Mouse (Mus musculus) liver, embryonic 11.5 days (tissue): ENCODE data around the gene Klk1b4. TPM values are rescaled to one million over a fixed set of nuclear protein-coding genes. Genes with fewer than 3 reads are reported as not detected.
"Not testable (repeated sequence)": the region's sequence is repeated elsewhere in the genome, so short reads cannot be mapped to it uniquely, and the experiment has no call there.

ENCODE experiments used
- ATAC-seq: fragments of 200-750 bp; cut with Nextera tagmentation; replicated peaks from 2 replicates; pipeline ENCODE4 v1.8.0; 2017; ENCODE audit warnings: moderate number of reproducible peaks, mild to moderate bottlenecking, moderate TSS enrichment, moderate library complexity; ENCODE audit not compliant: low FRiP score
- DNase-seq: peaks from one replicate; pipeline ENCODE4 v3.0.0-alpha.2; 2017; ENCODE audit warnings: low spot score
- H3K27ac ChIP-seq: fragments of 300-500 bp; sonication (generic); 2 replicates; pipeline ENCODE4 v1.5.1; 2014; ENCODE audit warnings: mild to moderate bottlenecking, low read depth, low read length, control low read depth
- H3K27me3 ChIP-seq: fragments of 300-500 bp; sonication (generic); replicated peaks from 2 replicates; pipeline ENCODE4 v1.6.1; 2014; ENCODE audit warnings: low read length, mixed read lengths; ENCODE audit not compliant: control insufficient read depth, insufficient read depth
- H3K36me3 ChIP-seq: fragments of 300-500 bp; sonication (generic); 2 replicates; pipeline ENCODE4 v1.6.1; 2014; ENCODE audit warnings: mild to moderate bottlenecking, low read length, moderate library complexity, mixed read lengths; ENCODE audit not compliant: control insufficient read depth, insufficient read depth
- H3K4me1 ChIP-seq: fragments of 300-500 bp; sonication (generic); replicated peaks from 2 replicates; pipeline ENCODE4 v1.6.1; 2014; ENCODE audit warnings: low read length, mixed read lengths; ENCODE audit not compliant: control insufficient read depth, insufficient read depth
- H3K4me2 ChIP-seq: fragments of 300-500 bp; sonication (generic); 2 replicates; pipeline ENCODE4 v1.6.1; 2014; ENCODE audit warnings: mild to moderate bottlenecking, control low read depth, moderate library complexity
- H3K4me3 ChIP-seq: fragments of 300-500 bp; sonication (generic); 2 replicates; pipeline ENCODE4 v1.5.1; 2014; ENCODE audit warnings: low read depth, low read length, control low read depth
- H3K9ac ChIP-seq: fragments of 300-500 bp; sonication (generic); 2 replicates; pipeline ENCODE4 v1.6.1; 2014; ENCODE audit warnings: low read depth, low read length, control low read depth
- H3K9me3 ChIP-seq: fragments of 300-500 bp; sonication (generic); 2 replicates; pipeline ENCODE4 v1.6.1; 2016; ENCODE audit warnings: low read length, inconsistent platforms, mixed read lengths; ENCODE audit not compliant: control insufficient read depth
- WGBS: fragments of 180-500 bp; shearing (Covaris S2); extraction: QIAGEN DNeasy Blood & Tissue Kit; methylation state at CpG from one replicate; pipeline ENCODE4 v1.1.7; 2014; 5-methylcytosine and 5-hydroxymethylcytosine counted together
- polyA plus RNA-seq: library from polyadenylated mRNA; unstranded; fragments of >200 nt; fragmentation: Nextera tagmentation; extraction: Ambion mirVana; gene quantifications from 2 replicates; pipeline ENCODE4 v1.2.1, GENCODE M21; 2014

The Klk1b4 gene
- polyA plus RNA-seq, 1 experiment from 2014 or later, result not detected

DNA sequence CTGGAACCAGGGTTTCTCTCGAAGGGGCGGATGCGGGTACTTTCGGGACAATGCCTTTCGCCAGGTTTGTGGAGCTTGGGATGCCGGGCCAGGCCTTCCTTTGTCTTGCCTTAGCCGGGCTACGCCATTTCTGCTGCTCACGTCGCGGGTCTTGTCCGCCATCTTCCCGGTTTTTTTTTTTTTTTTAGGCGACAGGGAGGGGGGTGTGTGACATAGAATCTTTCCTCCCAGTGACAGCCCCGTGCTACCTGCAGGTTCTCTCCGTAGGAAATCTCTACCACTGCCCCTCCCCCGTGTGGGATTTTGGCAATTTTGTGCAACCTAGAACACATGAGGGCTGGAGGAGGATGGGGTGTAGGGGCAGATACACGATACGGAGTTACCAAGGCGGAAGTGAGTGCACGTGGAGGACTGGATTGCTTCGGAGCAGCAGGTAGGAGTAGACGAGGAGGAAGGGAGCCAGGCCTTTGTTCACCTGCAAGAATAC lies 39.8 kb downstream of the Klk1b4 start:
- peak overlapping the region; percentile 96 for H3K27ac ChIP-seq

DNA sequence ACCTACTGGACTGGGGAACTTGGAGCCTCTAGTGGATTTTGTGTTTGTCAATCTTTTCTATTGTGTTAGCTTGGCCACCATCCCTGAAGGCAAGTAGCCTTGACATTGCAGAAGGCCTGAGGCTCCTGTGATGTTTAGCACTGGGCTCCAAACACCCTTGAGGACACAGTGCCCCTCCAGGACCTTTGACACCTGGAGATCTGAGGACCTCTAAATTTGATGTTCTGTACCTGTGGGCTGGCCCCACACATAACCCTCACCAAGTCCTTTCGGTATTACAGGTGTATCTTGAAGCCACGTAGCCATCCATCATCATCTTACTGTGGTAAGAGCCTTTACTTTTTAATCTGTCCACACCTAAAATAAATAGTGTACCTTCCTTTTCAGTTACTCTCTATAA lies 40.7 kb downstream of the Klk1b4 start:
- Histone ChIP-seq H3K27ac (no peak overlapping the region), H3K4me1 (peaks cover 20% of the 10 kb centered on the region), H3K9ac (peak overlapping the region; percentile 97), H3K4me3 (peak overlapping the region; percentile 96), H3K27me3 (no peaks in the 10 kb centered on the region), H3K9me3 (no peaks in the 10 kb centered on the region), H3K4me2 (peak overlapping the region; percentile 90), H3K36me3 (peaks cover 36% of the 10 kb centered on the region)
- 83% methylated on average over 2 of the region's 2 CpGs for WGBS
- DNase-seq (no peak), ATAC-seq (no peak)

More for the DNA sequence above, 39.8 kb downstream of the Klk1b4 start:
- Histone ChIP-seq H3K9ac (peak overlapping the region; percentile 97), H3K4me2 (peak overlapping the region; percentile 90), H3K27me3 (no peaks in the 10 kb centered on the region), H3K4me3 (peak overlapping the region; percentile 96), H3K4me1 (peaks cover 20% of the 10 kb centered on the region), H3K36me3 (peaks cover 26% of the 10 kb centered on the region), H3K9me3 (no peaks in the 10 kb centered on the region)
- DNase-seq, result no peak
- WGBS, result under 1% methylated on average over 23 of the region's 23 CpGs
- ATAC-seq, result peak; percentile 5; the same call in 1 of the 2 replicates

GRCm38 (mm10) chr7:44249248-44249647 lies 42.0 kb downstream of the Klk1b4 start:
- 91% methylated on average over 4 of the region's 4 CpGs for WGBS
- no peaks in the 10 kb centered on the region for H3K9me3 ChIP-seq
- ATAC-seq, result no peak
- no peak for DNase-seq
- H3K4me1 ChIP-seq, result peaks cover 20% of the 10 kb centered on the region
- peaks cover 42% of the 10 kb centered on the region for H3K36me3 ChIP-seq
- H3K27ac ChIP-seq, result no peak overlapping the region
- H3K27me3 ChIP-seq, result no peaks in the 10 kb centered on the region
- H3K4me3 ChIP-seq, result no peak overlapping the region
- 0 out of 2 replicates have a peak overlapping the region, but pooled peaks have one; percentile 8 for H3K4me2 ChIP-seq
- H3K9ac ChIP-seq, result 0 out of 2 replicates have a peak overlapping the region, but pooled peaks have one; percentile 36

- H3K4me3 ChIP-seq, H3K4me2 ChIP-seq, H3K27ac ChIP-seq, H3K27me3 ChIP-seq, ATAC-seq, DNase-seq, H3K9me3 ChIP-seq, H3K9ac ChIP-seq: not testable (repeated sequence)
- H3K4me1 ChIP-seq, result peaks cover 13% of the 10 kb centered on the region
- 90% methylated on average over 17 of the region's 17 CpGs for WGBS
- H3K36me3 ChIP-seq, result peaks cover 42% of the 10 kb centered on the region
Measured at GRCm38 (mm10) chr7:44250732-44251275, 43.6 kb downstream of the Klk1b4 start.

GRCm38 (mm10) chr7:44253023-44253616 lies 45.9 kb downstream of the Klk1b4 start:
- Histone ChIP-seq H3K9ac (no peak overlapping the region), H3K9me3 (no peaks in the 10 kb centered on the region), H3K4me1 (peaks cover 8% of the 10 kb centered on the region), H3K4me3 (no peak overlapping the region), H3K27ac (no peak overlapping the region; the same call in 1 of the 2 replicates), H3K4me2 (no peak overlapping the region), H3K27me3 (no peaks in the 10 kb centered on the region), H3K36me3 (peaks cover 42% of the 10 kb centered on the region)
- 66% methylated on average over 15 of the region's 15 CpGs for WGBS
- ATAC-seq (peak; percentile 27), DNase-seq (no peak)

- Histone ChIP-seq H3K27me3 (no peaks in the 10 kb centered on the region), H3K4me1 (no peaks in the 10 kb centered on the region), H3K9me3 (no peaks in the 10 kb centered on the region), H3K4me2 (no peak overlapping the region), H3K36me3 (peaks cover 27% of the 10 kb centered on the region), H3K27ac (no peak overlapping the region), H3K4me3 (no peak overlapping the region), H3K9ac (no peak overlapping the region)
- DNase-seq (no peak), ATAC-seq (no peak)
- 79% methylated on average over 6 of the region's 6 CpGs for WGBS
Measured at GRCm38 (mm10) chr7:44254930-44255329, 47.7 kb downstream of the Klk1b4 start.

GRCm38 (mm10) chr7:44257278-44257677 lies 50.0 kb downstream of the Klk1b4 start, which contains the start of gene Acp4:
Gene Acp4, minus strand, starts transcription at chr7:44257378.
- WGBS, result 62% methylated on average over 4 of the region's 4 CpGs

GRCm38 (mm10) chr7:44260410-44260809 lies 53.2 kb downstream of the Klk1b4 start:
- DNase-seq, result no peak
- no peak overlapping the region for H3K4me3 ChIP-seq
- H3K9me3 ChIP-seq, result no peaks in the 10 kb centered on the region
- 66% methylated on average over 6 of the region's 6 CpGs for WGBS
- no peak overlapping the region for H3K4me2 ChIP-seq
- no peak for ATAC-seq
- peaks cover 17% of the 10 kb centered on the region for H3K27me3 ChIP-seq
- no peak overlapping the region for H3K9ac ChIP-seq
- H3K36me3 ChIP-seq, result no peaks in the 10 kb centered on the region
- peaks cover 4% of the 10 kb centered on the region for H3K4me1 ChIP-seq
- H3K27ac ChIP-seq, result no peak overlapping the region

More at GRCm38 (mm10) chr7:44257278-44257677, 50.0 kb downstream of the Klk1b4 start, which contains the start of gene Acp4:
- Histone ChIP-seq H3K27me3 (0 out of 2 replicates have a peak, but pooled peaks cover 2% of the 10 kb centered on the region), H3K9me3 (no peaks in the 10 kb centered on the region), H3K27ac (no peak within 1 kb of the TSS), H3K4me2 (no peak within 1 kb of the TSS), H3K9ac (no peak within 1 kb of the TSS), H3K4me1 (no peaks in the 10 kb centered on the region), H3K36me3 (peaks cover 13% of the 10 kb centered on the region), H3K4me3 (no peak within 1 kb of the TSS)
- ATAC-seq, result no peak
- DNase-seq, result no peak
